Mouse (Mus musculus) E14TG2a.4 (cell line): Measurements from ENCODE around the gene Ntn1.

Experiments
- CTCF ChIP-seq: conservative IDR thresholded peaks from 2 replicates; pipeline ENCODE4 v1.5.1; 2014; ENCODE audit warnings: low read length
- NANOG ChIP-seq: IDR thresholded peaks from 2 replicates; pipeline ENCODE4 v1.6.1; 2014; ENCODE audit warnings: borderline replicate concordance, low read length, mixed read lengths
- POU5F1 ChIP-seq: IDR thresholded peaks from 2 replicates; pipeline ENCODE4 v1.6.1; 2014; ENCODE audit warnings: low read length, borderline replicate concordance

DNA sequence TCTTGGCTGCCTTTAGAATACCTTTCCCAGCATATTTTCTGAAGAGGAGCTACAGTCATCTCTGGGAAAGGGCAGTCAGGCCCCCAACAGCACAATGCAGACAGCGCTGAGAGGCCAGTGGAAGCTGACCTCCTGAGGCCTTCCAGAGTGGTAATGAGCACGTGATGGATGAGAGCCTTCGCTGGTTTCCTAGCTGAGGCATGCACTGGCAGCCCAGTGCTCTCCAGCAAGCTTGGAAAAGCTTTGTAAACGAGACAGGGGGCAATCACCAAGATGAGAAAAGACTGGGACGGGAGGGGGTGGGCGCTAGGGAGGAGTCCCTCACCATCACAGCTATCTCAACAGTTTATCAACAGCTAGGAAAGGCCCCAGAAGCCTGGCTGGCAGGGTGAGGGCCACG lies 87.6 kb downstream of the Ntn1 start:
- TF ChIP-seq CTCF, result no peak
- no peak for TF ChIP-seq POU5F1
- TF ChIP-seq NANOG, result no peak
